Mouse (Mus musculus) heart, embryonic 14.5 days (tissue): ENCODE data around the gene Psme2b. TPM values are rescaled to one million over a fixed set of nuclear protein-coding genes. Genes with fewer than 3 reads are reported as not detected.
"Not testable (repeated sequence)": the region's sequence is repeated elsewhere in the genome, so short reads cannot be mapped to it uniquely, and the experiment has no call there.

ENCODE experiments used
- ATAC-seq: fragments of 200-750 bp; cut with Nextera tagmentation; 2 replicates; pipeline ENCODE4 v1.8.0; 2017; ENCODE audit warnings: low read depth, moderate TSS enrichment; ENCODE audit not compliant: insufficient number of reproducible peaks, insufficient read depth, low FRiP score
- H3K27ac ChIP-seq, 2 experiments: fragments of 200-500 bp in 1 of 2; fragments of 300-500 bp in 1 of 2; sonication (generic) in 1 of 2; replicated peaks in 1 of 2; 2 replicates each; pipeline ENCODE4 v1.5.1; 2012 to 2014; ENCODE audit warnings: low read depth in 2 of 2, low read length in 2 of 2, control low read depth in 1 of 2, mild to moderate bottlenecking in 1 of 2, mixed read lengths in 1 of 2; ENCODE audit not compliant: control insufficient read depth in 1 of 2, insufficient read depth in 1 of 2
- H3K27me3 ChIP-seq: fragments of 300-500 bp; sonication (generic); 2 replicates; pipeline ENCODE4 v1.6.1; 2014; ENCODE audit warnings: mild to moderate bottlenecking, low read length, control low read depth; ENCODE audit not compliant: control insufficient read depth, insufficient read depth
- H3K36me3 ChIP-seq: fragments of 300-500 bp; sonication (generic); 2 replicates; pipeline ENCODE4 v1.6.1; 2014; ENCODE audit warnings: mild to moderate bottlenecking, control low read depth, low read length, mixed read lengths; ENCODE audit not compliant: control insufficient read depth, insufficient read depth
- H3K4me1 ChIP-seq, 2 experiments: fragments of 200-500 bp in 1 of 2; fragments of 300-500 bp in 1 of 2; sonication (generic) in 1 of 2; 2 replicates each; pipeline ENCODE4 v1.6.1; 2012 to 2014; ENCODE audit warnings: low read length in 2 of 2, control low read depth in 1 of 2, mixed read lengths in 1 of 2; ENCODE audit not compliant: control insufficient read depth in 2 of 2, insufficient read depth in 2 of 2
- H3K4me2 ChIP-seq: fragments of 300-500 bp; sonication (generic); 2 replicates; pipeline ENCODE4 v1.6.1; 2014; ENCODE audit warnings: mild to moderate bottlenecking, low read length
- H3K4me3 ChIP-seq, 2 experiments: fragments of 200-500 bp in 1 of 2; fragments of 300-500 bp in 1 of 2; sonication (generic) in 1 of 2; 2 replicates each; pipeline ENCODE4 v1.5.1; 2012 to 2014; ENCODE audit warnings: low read length in 2 of 2, mild to moderate bottlenecking in 2 of 2, control low read depth in 1 of 2, low read depth in 1 of 2, moderate library complexity in 1 of 2; ENCODE audit not compliant: control insufficient read depth in 1 of 2, insufficient read depth in 1 of 2
- H3K9ac ChIP-seq: fragments of 300-500 bp; sonication (generic); 2 replicates; pipeline ENCODE4 v1.6.1; 2014; ENCODE audit warnings: mild to moderate bottlenecking, low read length
- H3K9me3 ChIP-seq: fragments of 300-500 bp; sonication (generic); 2 replicates; pipeline ENCODE4 v1.6.1; 2016; ENCODE audit warnings: low read length, control low read depth; ENCODE audit not compliant: control insufficient read depth
- WGBS: fragments of 180-500 bp; shearing (Covaris S2); extraction: QIAGEN DNeasy Blood & Tissue Kit; methylation state at CpG from one replicate; pipeline ENCODE4 v1.1.7; 2014; 5-methylcytosine and 5-hydroxymethylcytosine counted together
- polyA plus RNA-seq: library from polyadenylated mRNA; unstranded; fragments of >200 nt; fragmentation: Nextera tagmentation; extraction: Ambion mirVana; gene quantifications from 2 replicates; pipeline ENCODE4 v1.2.1, GENCODE M21; 2014

Psme2b gene
- 2.0 and 2.2 TPM in 2 replicates for polyA plus RNA-seq

- 95% methylated on average over 6 of the region's 6 CpGs for WGBS
- H3K9ac ChIP-seq, H3K9me3 ChIP-seq, H3K4me1 ChIP-seq, H3K36me3 ChIP-seq, H3K4me3 ChIP-seq, H3K27me3 ChIP-seq, H3K27ac ChIP-seq, H3K4me2 ChIP-seq, ATAC-seq: not testable (repeated sequence)
Measured at GRCm38 (mm10) chr11:48946090-48946489, at the start of gene Psme2b. Gene Psme2b (minus strand): TSS chr11:48946190.

DNA sequence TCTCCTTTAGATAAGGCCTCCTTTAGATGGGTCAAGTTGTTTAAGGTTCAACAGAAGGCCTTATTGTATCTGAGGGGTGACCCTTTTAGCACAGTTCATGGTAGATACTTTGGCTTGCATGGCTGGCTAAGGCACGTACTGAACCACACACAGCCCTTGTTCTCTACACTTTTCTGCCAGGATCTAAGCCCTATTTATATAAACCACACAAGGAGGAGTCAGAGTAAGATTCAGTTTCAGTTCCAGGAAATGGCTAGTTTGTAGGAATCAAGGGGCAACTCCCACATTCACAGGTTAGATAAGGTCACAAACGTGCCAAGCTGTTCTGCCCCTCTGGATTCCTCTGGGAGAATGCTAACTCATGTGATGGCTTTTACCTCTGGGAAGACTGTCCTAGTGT is 48.0 kb upstream of the Psme2b start, which contains the start of gene Tgtp1:
Gene Tgtp1, minus strand, starts transcription at position 155 of the 400 bp plus-strand sequence.
- H3K4me1 ChIP-seq, H3K9me3 ChIP-seq, H3K4me3 ChIP-seq, H3K9ac ChIP-seq, H3K27ac ChIP-seq, H3K27me3 ChIP-seq, ATAC-seq, H3K36me3 ChIP-seq, H3K4me2 ChIP-seq: not testable (repeated sequence)
- WGBS, result 51% methylated on average over 2 of the region's 2 CpGs

DNA sequence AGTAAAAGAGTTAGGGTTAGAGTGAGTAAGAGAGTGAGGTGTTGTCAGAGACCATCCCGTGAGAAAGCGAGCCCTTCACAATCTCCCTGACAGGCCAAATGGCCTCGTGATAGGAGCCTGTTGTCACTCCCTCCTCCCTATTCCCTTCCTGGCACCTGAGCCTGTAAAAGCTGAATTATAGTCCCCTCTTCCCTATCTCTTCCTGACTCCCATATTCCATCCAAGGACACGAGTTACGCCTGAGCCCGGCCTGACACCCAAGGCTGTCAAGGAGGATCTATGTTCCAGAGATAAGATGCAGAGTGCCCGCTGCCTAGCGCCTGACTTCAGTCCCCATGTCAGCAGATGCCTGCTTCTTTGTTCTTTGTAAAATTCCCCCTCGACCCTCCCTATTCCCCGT is 47.3 kb upstream of the Psme2b start:
- not testable (repeated sequence) for H3K9me3 ChIP-seq, H3K27me3 ChIP-seq, ATAC-seq, H3K4me3 ChIP-seq, H3K27ac ChIP-seq, H3K9ac ChIP-seq, H3K36me3 ChIP-seq, H3K4me1 ChIP-seq, H3K4me2 ChIP-seq
- WGBS, result 7% methylated on average over 10 of the region's 10 CpGs

DNA sequence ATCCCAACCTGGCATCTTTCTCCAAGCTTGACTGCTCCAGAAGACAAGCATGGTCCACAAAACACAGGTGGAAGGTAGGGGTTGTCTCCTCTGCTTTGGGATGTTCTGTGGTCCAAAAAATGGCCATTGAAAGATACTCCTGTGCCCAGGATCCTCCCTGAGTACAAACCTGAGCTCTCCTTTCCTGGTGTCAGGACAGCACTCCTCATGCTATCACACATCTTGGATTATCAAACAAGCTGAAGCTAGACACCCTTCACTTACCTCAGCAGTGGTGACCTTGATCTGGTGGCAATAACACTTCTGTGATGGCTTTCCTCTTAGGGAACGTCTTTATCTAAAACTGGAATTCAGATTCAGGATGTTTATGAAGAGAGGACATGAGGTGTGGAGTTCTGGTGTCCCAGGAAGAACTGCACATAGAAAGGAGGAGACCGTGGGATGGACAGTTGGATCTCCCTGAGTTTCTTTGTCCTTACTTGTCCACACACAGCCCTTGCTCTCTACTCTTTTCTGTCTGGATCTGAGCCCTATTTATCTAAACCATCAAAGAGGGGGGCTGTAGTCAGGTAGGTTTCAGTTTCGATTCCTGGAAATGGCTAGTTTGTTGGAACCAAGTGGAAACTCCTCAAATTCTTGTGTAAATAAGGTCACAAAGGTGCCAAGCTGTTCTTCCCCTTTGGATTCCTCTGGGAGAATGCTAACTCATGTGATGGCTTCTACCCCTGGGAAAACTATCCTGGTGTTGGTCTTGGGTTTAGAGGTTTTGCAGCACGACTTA is 45.9 kb upstream of the Psme2b start, which contains the start of gene Gm12185:
Gene Gm12185, minus strand, starts transcription at position 487 of the 781 bp plus-strand sequence.
- not testable (repeated sequence) for H3K36me3 ChIP-seq, H3K27me3 ChIP-seq, H3K4me2 ChIP-seq, H3K9ac ChIP-seq, H3K4me3 ChIP-seq, H3K4me1 ChIP-seq, H3K27ac ChIP-seq, H3K9me3 ChIP-seq, ATAC-seq
- 50% methylated on average over 4 of the region's 4 CpGs for WGBS

GRCm38 (mm10) chr11:48989981-48990380 is 44.0 kb upstream of the Psme2b start:
- not testable (repeated sequence) for H3K9ac ChIP-seq, ATAC-seq, H3K27ac ChIP-seq, H3K4me1 ChIP-seq, H3K4me3 ChIP-seq, H3K4me2 ChIP-seq, H3K27me3 ChIP-seq, H3K36me3 ChIP-seq, H3K9me3 ChIP-seq
- 70% methylated on average over 1 of the region's 2 CpGs for WGBS

DNA sequence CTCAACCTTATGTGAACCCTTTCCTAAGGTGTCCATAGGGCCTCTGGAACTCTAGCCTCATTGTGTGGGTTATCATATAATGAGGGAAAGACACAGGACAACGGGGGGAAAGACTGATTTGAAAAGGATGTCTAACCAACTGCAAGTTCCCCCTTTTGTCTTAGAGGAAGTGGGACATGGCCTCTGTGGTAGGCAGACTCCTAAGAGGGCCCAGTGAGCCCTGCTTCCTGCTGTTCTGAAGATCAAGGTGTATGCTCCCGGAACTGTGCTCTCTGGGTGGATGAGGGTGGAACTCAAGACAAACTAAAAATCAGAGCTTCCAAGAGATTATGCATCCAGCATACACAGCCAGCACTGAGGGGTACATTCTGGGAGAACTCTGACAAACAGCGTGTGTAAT is 42.2 kb upstream of the Psme2b start:
- H3K27ac ChIP-seq, H3K4me1 ChIP-seq, H3K4me2 ChIP-seq, ATAC-seq, H3K4me3 ChIP-seq, H3K9ac ChIP-seq, H3K27me3 ChIP-seq, H3K36me3 ChIP-seq, H3K9me3 ChIP-seq: not testable (repeated sequence)
- 76% methylated on average over 2 of the region's 3 CpGs for WGBS

GRCm38 (mm10) chr11:48982848-48983247 is 36.9 kb upstream of the Psme2b start:
- not testable (repeated sequence) for ATAC-seq, H3K4me1 ChIP-seq, H3K9me3 ChIP-seq, H3K27me3 ChIP-seq, H3K27ac ChIP-seq, H3K9ac ChIP-seq, H3K36me3 ChIP-seq, H3K4me2 ChIP-seq, H3K4me3 ChIP-seq
- no CpG with 5 or more reads among the region's 3 CpGs for WGBS

- H3K4me3 ChIP-seq, H3K27me3 ChIP-seq, H3K36me3 ChIP-seq, H3K27ac ChIP-seq, ATAC-seq, H3K4me1 ChIP-seq, H3K9me3 ChIP-seq, H3K9ac ChIP-seq, H3K4me2 ChIP-seq: not testable (repeated sequence)
- WGBS, result no CpG with 5 or more reads among the region's 5 CpGs
Measured at GRCm38 (mm10) chr11:48980052-48980451, 34.1 kb upstream of the Psme2b start.
